26 mouse cellular contexts compared by ENCODE assay signal in the genomic region with DNA sequence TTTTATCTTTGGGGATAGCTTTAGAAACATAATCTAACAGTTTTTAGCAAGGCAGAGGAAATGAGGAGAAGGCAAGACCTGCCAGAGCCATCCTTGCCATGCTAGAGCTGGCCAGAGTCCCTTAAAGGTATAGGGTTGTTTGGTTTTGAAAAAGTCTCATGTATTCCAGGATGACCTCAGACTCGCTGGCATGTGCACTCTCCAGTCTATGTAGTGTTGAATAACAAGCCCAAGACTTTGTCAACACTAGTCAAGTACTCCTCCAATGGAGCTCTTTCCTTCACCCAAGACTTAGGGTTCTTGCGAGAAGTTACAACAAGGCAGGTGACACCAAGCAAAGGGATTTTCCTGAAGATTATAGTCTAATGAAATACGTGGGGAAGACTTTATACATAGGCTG. TPM values are rescaled to one million over a fixed set of nuclear protein-coding genes. Genes with fewer than 3 reads are reported as not detected.
DNase-seq lines count a peak whose midpoint lies in the region; ATAC-seq and TF ChIP-seq lines count a peak whose summit lies in the region.
"Had no signal": no experiment of that assay in that cellular context is flagged by ENCODE, and none has a peak within 500 bp of the region (broad histone marks: within the 10 kb centered on the region; RNA-seq: fewer than 3 reads in every experiment).

No protein-coding gene starts in this region.

- no peak overlapping the region for H3K9ac ChIP-seq in lung, embryonic 14.5 days
- H3K9ac ChIP-seq in heart, adult 2 months (ENCODE audit: low read depth, low read length) = no peak overlapping the region
- H3K9ac ChIP-seq: embryonic facial prominence, embryonic 12.5 days; embryonic facial prominence, embryonic 15.5 days; forebrain, postnatal 0 days; heart, embryonic 12.5 days; heart, embryonic 15.5 days; hindbrain, embryonic 13.5 days had no signal

- WGBS in lung, embryonic 14.5 days = 58% methylated on average over 3 of the region's 3 CpGs
- WGBS in heart, adult 2 months = 72% methylated on average over 3 of the region's 3 CpGs
- WGBS in embryonic facial prominence, embryonic 10.5 days = 89% methylated on average over 3 of the region's 3 CpGs

- no peaks in the 10 kb centered on the region for H3K27me3 ChIP-seq in lung, embryonic 14.5 days (ENCODE audit: insufficient read depth, low read length)
- no peaks in the 10 kb centered on the region; the same call in 1 of the 2 replicates for H3K27me3 ChIP-seq in heart, adult 2 months (ENCODE audit: control insufficient read depth, insufficient read depth, low read length)
- peaks cover 11% of the 10 kb centered on the region for H3K27me3 ChIP-seq in embryonic facial prominence, embryonic 10.5 days (replicated peaks; ENCODE audit: low read depth, poor library complexity, severe bottlenecking)
- H3K27me3 ChIP-seq: embryonic facial prominence, embryonic 12.5 days; embryonic facial prominence, embryonic 15.5 days; heart, embryonic 15.5 days; hindbrain, embryonic 13.5 days had no signal

- no peaks in the 10 kb centered on the region for H3K9me3 ChIP-seq in lung, embryonic 14.5 days (ENCODE audit: low read depth, low read length)
- no peaks in the 10 kb centered on the region for H3K9me3 ChIP-seq in embryonic facial prominence, embryonic 10.5 days
- H3K9me3 ChIP-seq: embryonic facial prominence, embryonic 12.5 days; embryonic facial prominence, embryonic 15.5 days; heart, embryonic 12.5 days; heart, embryonic 15.5 days; hindbrain, embryonic 10.5 days; hindbrain, embryonic 13.5 days had no signal

- TF ChIP-seq CTCF in lung, embryonic 14.5 days (IDR thresholded peaks at IDR 0.05; ENCODE audit: low read depth) = no peak
- no peak for TF ChIP-seq CTCF in heart, adult 2 months (IDR thresholded peaks at IDR 0.05)

- H3K27ac ChIP-seq in lung, embryonic 14.5 days (ENCODE audit: low read depth) = no peak overlapping the region
- no peak overlapping the region for H3K27ac ChIP-seq in heart, adult 2 months
- no peak overlapping the region for H3K27ac ChIP-seq in embryonic facial prominence, embryonic 10.5 days (replicated peaks)
- H3K27ac ChIP-seq: embryonic facial prominence, embryonic 12.5 days; embryonic facial prominence, embryonic 15.5 days; heart, embryonic 15.5 days; hindbrain, embryonic 10.5 days; hindbrain, embryonic 13.5 days had no signal

- intact Hi-C loops in heart, adult 2 months (cut with DNase I) = no loop called here

- no peak overlapping the region for H3K4me3 ChIP-seq in lung, embryonic 14.5 days (ENCODE audit: low read depth, low read length)
- no peak overlapping the region for H3K4me3 ChIP-seq in heart, adult 2 months
- H3K4me3 ChIP-seq in embryonic facial prominence, embryonic 10.5 days = no peak overlapping the region
- H3K4me3 ChIP-seq: embryonic facial prominence, embryonic 12.5 days; embryonic facial prominence, embryonic 15.5 days; heart, embryonic 12.5 days; heart, embryonic 15.5 days; hindbrain, embryonic 10.5 days; hindbrain, embryonic 13.5 days had no signal

- H3K36me3 ChIP-seq in lung, embryonic 14.5 days (ENCODE audit: insufficient read depth) = no peaks in the 10 kb centered on the region
- H3K36me3 ChIP-seq in heart, adult 2 months (ENCODE audit: control insufficient read depth, insufficient read depth, low read length) = no peaks in the 10 kb centered on the region
- no peaks in the 10 kb centered on the region for H3K36me3 ChIP-seq in embryonic facial prominence, embryonic 10.5 days (replicated peaks)
- H3K36me3 ChIP-seq: embryonic facial prominence, embryonic 12.5 days; embryonic facial prominence, embryonic 15.5 days; heart, embryonic 12.5 days; heart, embryonic 15.5 days; hindbrain, embryonic 10.5 days; hindbrain, embryonic 13.5 days had no signal

- ATAC-seq in lung, embryonic 14.5 days (ENCODE audit: insufficient read depth) = no peak
- ATAC-seq: activated CD4-positive, CD25-positive, alpha-beta regulatory T cell, adult 4 months; CD4-positive, CD25-positive, alpha-beta regulatory T cell, adult 4 months; forebrain, embryonic 14.5 days; forebrain, postnatal 0 days; hindbrain, embryonic 16.5 days had no signal

- H3K79me2 ChIP-seq in heart, adult 2 months (replicated peaks; ENCODE audit: control insufficient read depth, insufficient read depth, low read length) = no peaks in the 10 kb centered on the region

- peak; percentile 39 for DNase-seq in lung, embryonic 14.5 days
- DNase-seq in lung, postnatal 14 days = no peak
- DNase-seq in NIH3T3 (ENCODE audit: low read depth) (peak; percentile 21), adipocyte (ENCODE audit: low spot score) (peak; percentile 31)
- no peak for DNase-seq in heart, adult 2 months
- DNase-seq in embryonic facial prominence, embryonic 10.5 days (ENCODE audit: low spot score) = no peak
- DNase-seq: adrenal gland, postnatal 10 days; adrenal gland, postnatal 36 days; cerebellum, adult 18-20 months; cerebellum, adult 9-10 months; cerebellum, postnatal 14 days; forebrain, postnatal 0 days; gastrocnemius, postnatal 25 days; heart, postnatal 10 days; heart, postnatal 36 days had no signal

- no peak overlapping the region for H3K4me2 ChIP-seq in lung, embryonic 14.5 days
- H3K4me2 ChIP-seq: embryonic facial prominence, embryonic 12.5 days; embryonic facial prominence, embryonic 15.5 days; heart, embryonic 12.5 days; heart, embryonic 15.5 days; hindbrain, embryonic 13.5 days had no signal

- TF ChIP-seq EP300 in heart, adult 2 months (IDR thresholded peaks at IDR 0.05; ENCODE audit: insufficient read depth, low read depth, low read length) = no peak

- peaks cover 4% of the 10 kb centered on the region for H3K4me1 ChIP-seq in lung, embryonic 14.5 days (ENCODE audit: insufficient read depth)
- no peaks in the 10 kb centered on the region; the same call in 1 of the 2 replicates for H3K4me1 ChIP-seq in heart, adult 2 months (ENCODE audit: control insufficient read depth, insufficient read depth, low read length)
- H3K4me1 ChIP-seq in embryonic facial prominence, embryonic 10.5 days = peaks cover 31% of the 10 kb centered on the region

- no peak for TF ChIP-seq POLR2A in heart, adult 2 months (IDR thresholded peaks at IDR 0.05; ENCODE audit: insufficient read depth, low read depth, low read length)

RNA-seq across cellular contexts. Expression of a gene that starts 3.3 kb away (rescaled TPM):
- polyA plus RNA-seq in lung, embryonic 14.5 days (2014; fragmentation: Nextera tagmentation; extraction: Ambion mirVana) = 26.9 and 28.5 TPM in 2 replicates
- 1 to 10 TPM; 1.9 to 2.8 TPM for total RNA-seq in heart, adult 2 months (2021)
- polyA plus RNA-seq in heart, adult 2 months (2012; rRNA removed) = 2.2 and 2.8 TPM in 2 replicates
- polyA plus RNA-seq in embryonic facial prominence, embryonic 10.5 days (2016; fragmentation: Nextera tagmentation; extraction: Ambion mirVana) = 23.3 and 25.5 TPM in 2 replicates
- total RNA-seq: granulocyte monocyte progenitor cell, adult 5-6 weeks had no signal

RNA-seq across cellular contexts. Expression of a gene that starts 9.2 kb away (rescaled TPM):
- polyA plus RNA-seq in lung, embryonic 14.5 days (2014; fragmentation: Nextera tagmentation; extraction: Ambion mirVana) = 55.5 and 59.8 TPM in 2 replicates
- 10 to 100 TPM; 32.5 to 33.4 TPM for total RNA-seq in heart, adult 2 months (2021)
- polyA plus RNA-seq in heart, adult 2 months (2012; rRNA removed) = 8.5 and 20.2 TPM in 2 replicates
- 32.8 and 36.4 TPM in 2 replicates for polyA plus RNA-seq in embryonic facial prominence, embryonic 10.5 days (2016; fragmentation: Nextera tagmentation; extraction: Ambion mirVana)

Comparison
In these comparisons a context has a peak if more than half of its experiments do, and no peak if none do; other contexts are left out.
1. DNase-seq: peak in lung, embryonic 14.5 days (single experiment), NIH3T3 (single experiment) and adipocyte (single experiment); none in lung, postnatal 14 days (single experiment), heart, adult 2 months (0 of 2) and embryonic facial prominence, embryonic 10.5 days (single experiment).